Mouse (Mus musculus) lung, embryonic 15.5 days (tissue): ENCODE results near the gene Cadm4. TPM values are rescaled to one million over a fixed set of nuclear protein-coding genes. Genes with fewer than 3 reads are reported as not detected.
A peak's percentile ranks its signal among the peaks of the same experiment; 100 is the strongest.

Source experiments
- ATAC-seq: fragments of 200-750 bp; cut with Nextera tagmentation; 2 replicates; pipeline ENCODE4 v1.8.0; 2017; ENCODE audit warnings: moderate number of reproducible peaks, borderline replicate concordance; ENCODE audit not compliant: low FRiP score, low TSS enrichment; ENCODE audit errors: extremely low read depth
- H3K27ac ChIP-seq: fragments of 300-500 bp; sonication (generic); 2 replicates; pipeline ENCODE4 v1.5.1; 2015; ENCODE audit warnings: moderate library complexity, mild to moderate bottlenecking, inconsistent platforms
- H3K27me3 ChIP-seq: fragments of 300-500 bp; sonication (generic); 2 replicates; pipeline ENCODE4 v1.6.1; 2015; ENCODE audit warnings: inconsistent platforms
- H3K36me3 ChIP-seq: fragments of 300-500 bp; sonication (generic); 2 replicates; pipeline ENCODE4 v1.6.1; 2015; ENCODE audit warnings: inconsistent platforms
- H3K4me1 ChIP-seq: fragments of 300-500 bp; sonication (generic); 2 replicates; pipeline ENCODE4 v1.6.1; 2015; ENCODE audit warnings: inconsistent platforms
- H3K4me2 ChIP-seq: fragments of 300-500 bp; sonication (generic); 2 replicates; pipeline ENCODE4 v1.6.1; 2015; ENCODE audit warnings: inconsistent platforms, mild to moderate bottlenecking, moderate library complexity
- H3K4me3 ChIP-seq: fragments of 300-500 bp; sonication (generic); 2 replicates; pipeline ENCODE4 v1.5.1; 2015; ENCODE audit warnings: mild to moderate bottlenecking, inconsistent platforms
- H3K9ac ChIP-seq: fragments of 300-500 bp; sonication (generic); 2 replicates; pipeline ENCODE4 v1.6.1; 2015; ENCODE audit warnings: inconsistent platforms
- H3K9me3 ChIP-seq: fragments of 300-500 bp; sonication (generic); 2 replicates; pipeline ENCODE4 v1.6.1; 2016; ENCODE audit warnings: inconsistent platforms
- WGBS: fragments of 180-500 bp; shearing (Covaris S2); methylation state at CpG from one replicate; pipeline ENCODE4 v1.1.7; 2015; 5-methylcytosine and 5-hydroxymethylcytosine counted together
- polyA plus RNA-seq: library from polyadenylated mRNA; unstranded; fragments of >200 nt; fragmentation: Nextera tagmentation; extraction: Ambion mirVana; gene quantifications from 2 replicates; pipeline ENCODE4 v1.2.1, GENCODE M21; 2015

Gene Cadm4
- polyA plus RNA-seq, 1 experiment from 2014 or later, result 3.5 TPM

DNA sequence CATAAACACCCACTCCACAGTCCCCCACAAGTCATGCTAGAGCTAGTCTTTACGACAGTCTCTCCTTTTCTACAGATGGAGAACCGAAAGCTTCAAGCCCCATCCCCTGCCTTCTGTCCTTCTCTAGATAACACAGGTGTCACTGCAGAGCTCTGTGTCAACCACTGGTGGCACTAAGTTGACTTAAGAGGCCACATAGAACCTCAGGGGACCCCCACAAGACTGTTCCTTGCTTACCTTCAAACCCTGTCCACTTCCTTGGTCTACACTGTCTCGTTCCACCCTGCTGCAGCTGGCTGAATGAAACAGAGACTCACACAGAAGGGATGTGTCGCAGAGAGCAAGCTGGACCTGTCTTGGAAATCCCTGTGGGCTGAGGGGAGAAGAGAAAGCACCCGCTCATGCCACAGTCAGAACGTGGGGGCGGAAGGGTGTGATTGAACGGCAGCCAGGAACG lies 29.9 kb upstream of the Cadm4 start, which contains the start of gene Irgc1:
Gene Irgc1, minus strand, starts transcription at position 443 of the 457 bp plus-strand sequence.
- H3K36me3 ChIP-seq, result no peaks in the 10 kb centered on the region
- no peaks in the 10 kb centered on the region for H3K9me3 ChIP-seq
- peaks cover 3% of the 10 kb centered on the region; the same call in 1 of the 2 replicates for H3K4me1 ChIP-seq
- H3K27me3 ChIP-seq, result no peaks in the 10 kb centered on the region
- ATAC-seq, result no peak
- no peak within 1 kb of the TSS for H3K4me3 ChIP-seq
- no peak within 1 kb of the TSS for H3K4me2 ChIP-seq
- WGBS, result 66% methylated on average over 9 of the region's 9 CpGs
- H3K9ac ChIP-seq, result no peak within 1 kb of the TSS
- H3K27ac ChIP-seq, result no peak within 1 kb of the TSS

DNA sequence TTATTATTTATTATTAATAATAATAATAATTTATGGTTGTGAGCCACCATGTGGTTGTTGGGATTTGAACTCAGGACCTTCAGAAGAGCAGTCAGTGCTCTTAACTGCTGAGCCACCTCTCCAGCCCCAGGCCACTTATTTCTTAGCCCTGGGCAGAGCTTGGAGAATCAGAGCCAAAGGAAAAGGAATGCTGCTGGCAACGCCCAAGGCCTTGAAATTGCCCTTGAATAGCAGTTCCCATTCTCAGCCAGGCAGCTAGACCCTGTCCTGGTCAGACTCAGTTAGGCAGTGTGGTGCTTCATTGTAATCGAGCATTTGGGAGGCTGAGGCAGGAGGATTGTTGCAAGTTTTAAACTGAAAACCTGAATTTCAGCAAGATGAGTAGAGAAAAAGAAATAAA lies 27.6 kb upstream of the Cadm4 start:
- no peak overlapping the region for H3K9ac ChIP-seq
- no peaks in the 10 kb centered on the region for H3K9me3 ChIP-seq
- no peaks in the 10 kb centered on the region for H3K27me3 ChIP-seq
- no peak overlapping the region for H3K4me3 ChIP-seq
- H3K4me1 ChIP-seq, result peaks cover 11% of the 10 kb centered on the region
- ATAC-seq, result no peak
- H3K27ac ChIP-seq, result no peak overlapping the region
- 71% methylated on average over 2 of the region's 2 CpGs for WGBS
- no peaks in the 10 kb centered on the region for H3K36me3 ChIP-seq
- H3K4me2 ChIP-seq, result no peak overlapping the region

GRCm38 (mm10) chr7:24455726-24456125 lies 26.1 kb upstream of the Cadm4 start:
- H3K4me2 ChIP-seq, result no peak overlapping the region
- no peaks in the 10 kb centered on the region for H3K27me3 ChIP-seq
- 53% methylated on average over 5 of the region's 5 CpGs for WGBS
- ATAC-seq, result no peak
- H3K9ac ChIP-seq, result no peak overlapping the region
- no peaks in the 10 kb centered on the region for H3K36me3 ChIP-seq
- no peak overlapping the region for H3K4me3 ChIP-seq
- no peak overlapping the region for H3K27ac ChIP-seq
- H3K9me3 ChIP-seq, result no peaks in the 10 kb centered on the region
- H3K4me1 ChIP-seq, result peaks cover 20% of the 10 kb centered on the region

- no peaks in the 10 kb centered on the region for H3K36me3 ChIP-seq
- H3K4me3 ChIP-seq, result no peak overlapping the region
- H3K4me2 ChIP-seq, result no peak overlapping the region
- no peak overlapping the region for H3K9ac ChIP-seq
- no peaks in the 10 kb centered on the region for H3K27me3 ChIP-seq
- 55% methylated on average over 10 of the region's 10 CpGs for WGBS
- no peak for ATAC-seq
- H3K9me3 ChIP-seq, result no peaks in the 10 kb centered on the region
- H3K4me1 ChIP-seq, result peaks cover 36% of the 10 kb centered on the region
- no peak overlapping the region for H3K27ac ChIP-seq
Observed at GRCm38 (mm10) chr7:24457726-24458370, 24.0 kb upstream of the Cadm4 start.

DNA sequence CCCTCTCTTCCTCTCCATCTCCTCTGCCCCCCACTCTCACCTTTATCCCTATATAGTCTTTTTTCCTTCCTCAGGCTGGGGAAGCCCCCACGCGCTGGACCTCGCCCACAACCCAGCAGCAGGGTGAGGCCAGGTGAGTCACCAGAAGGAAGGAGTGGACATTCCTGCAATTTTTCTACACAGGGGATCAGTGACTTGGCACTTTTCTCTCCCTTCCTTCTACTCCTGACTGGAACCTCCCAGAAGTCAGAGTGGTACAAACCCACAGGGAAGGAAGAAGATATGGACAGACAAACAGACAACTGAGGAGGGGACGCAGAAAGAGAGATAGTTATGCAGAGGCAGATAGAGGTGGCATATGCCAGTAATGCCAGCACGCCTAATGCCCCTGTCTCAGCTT lies 22.4 kb upstream of the Cadm4 start:
- H3K4me1 ChIP-seq, result peaks cover 45% of the 10 kb centered on the region
- no peak for ATAC-seq
- H3K9me3 ChIP-seq, result no peaks in the 10 kb centered on the region
- no peaks in the 10 kb centered on the region for H3K36me3 ChIP-seq
- H3K9ac ChIP-seq, result no peak overlapping the region
- no peak overlapping the region for H3K4me2 ChIP-seq
- no peak overlapping the region for H3K4me3 ChIP-seq
- H3K27me3 ChIP-seq, result no peaks in the 10 kb centered on the region
- H3K27ac ChIP-seq, result peak overlapping the region; percentile 37
- 62% methylated on average over 5 of the region's 5 CpGs for WGBS

- Histone ChIP-seq H3K27me3 (no peaks in the 10 kb centered on the region), H3K27ac (peak overlapping the region; percentile 37), H3K4me1 (peaks cover 45% of the 10 kb centered on the region), H3K4me3 (no peak overlapping the region), H3K9ac (no peak overlapping the region), H3K4me2 (no peak overlapping the region), H3K9me3 (no peaks in the 10 kb centered on the region), H3K36me3 (no peaks in the 10 kb centered on the region)
- WGBS, result 39% methylated on average over 3 of the region's 3 CpGs
- ATAC-seq, result no peak
Observed at GRCm38 (mm10) chr7:24459843-24460242, 22.0 kb upstream of the Cadm4 start.

- H3K27ac ChIP-seq, result peak overlapping the region; percentile 91
- WGBS, result 34% methylated on average over 14 of the region's 14 CpGs
- no peaks in the 10 kb centered on the region for H3K9me3 ChIP-seq
- H3K27me3 ChIP-seq, result no peaks in the 10 kb centered on the region
- peak overlapping the region; percentile 68 for H3K4me2 ChIP-seq
- H3K4me1 ChIP-seq, result peaks cover 45% of the 10 kb centered on the region
- no peak overlapping the region for H3K9ac ChIP-seq
- ATAC-seq, result no peak
- H3K36me3 ChIP-seq, result no peaks in the 10 kb centered on the region
- 0 out of 2 replicates have a peak overlapping the region, but pooled peaks have one; percentile 48 for H3K4me3 ChIP-seq
Observed at GRCm38 (mm10) chr7:24461376-24462051, 20.3 kb upstream of the Cadm4 start.

- Histone ChIP-seq H3K27ac (peak within 1 kb of the TSS; percentile 91), H3K4me1 (peaks cover 45% of the 10 kb centered on the region), H3K36me3 (no peaks in the 10 kb centered on the region), H3K27me3 (no peaks in the 10 kb centered on the region), H3K4me3 (peak within 1 kb of the TSS; percentile 48), H3K9ac (peak within 1 kb of the TSS; percentile 32), H3K4me2 (peak within 1 kb of the TSS; percentile 68), H3K9me3 (no peaks in the 10 kb centered on the region)
- 2% methylated on average over 26 of the region's 27 CpGs for WGBS
- ATAC-seq, result peak; percentile 81
Observed at GRCm38 (mm10) chr7:24462388-24463319, 19.2 kb upstream of the Cadm4 start, which contains the start of gene Plaur. Gene Plaur (plus strand): TSS chr7:24462484.

DNA sequence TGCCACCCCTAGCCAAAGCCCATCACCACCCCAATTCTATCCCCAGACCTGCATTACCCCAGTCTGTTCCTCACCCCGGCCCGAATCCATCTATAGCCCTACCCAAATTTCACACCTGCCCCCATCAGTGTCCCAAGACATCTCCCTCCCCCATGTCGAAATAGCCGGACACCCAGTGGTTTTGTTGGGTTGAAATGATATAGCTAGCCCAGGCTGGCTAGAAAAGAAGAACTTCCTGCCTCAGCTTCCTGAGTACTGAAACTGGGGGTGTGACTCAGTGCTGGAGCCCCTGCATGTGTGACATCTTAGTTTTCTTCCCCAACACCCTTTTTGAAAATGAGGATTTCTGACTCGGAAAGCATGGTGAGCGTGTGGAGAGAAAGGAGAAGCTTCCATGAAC lies 15.0 kb upstream of the Cadm4 start:
- Histone ChIP-seq H3K4me3 (no peak overlapping the region), H3K4me2 (no peak overlapping the region), H3K27me3 (no peaks in the 10 kb centered on the region), H3K9me3 (no peaks in the 10 kb centered on the region), H3K36me3 (peaks cover 7% of the 10 kb centered on the region; the same call in 1 of the 2 replicates), H3K4me1 (peaks cover 18% of the 10 kb centered on the region), H3K9ac (no peak overlapping the region), H3K27ac (no peak overlapping the region)
- WGBS, result 81% methylated on average over 6 of the region's 6 CpGs
- no peak for ATAC-seq

DNA sequence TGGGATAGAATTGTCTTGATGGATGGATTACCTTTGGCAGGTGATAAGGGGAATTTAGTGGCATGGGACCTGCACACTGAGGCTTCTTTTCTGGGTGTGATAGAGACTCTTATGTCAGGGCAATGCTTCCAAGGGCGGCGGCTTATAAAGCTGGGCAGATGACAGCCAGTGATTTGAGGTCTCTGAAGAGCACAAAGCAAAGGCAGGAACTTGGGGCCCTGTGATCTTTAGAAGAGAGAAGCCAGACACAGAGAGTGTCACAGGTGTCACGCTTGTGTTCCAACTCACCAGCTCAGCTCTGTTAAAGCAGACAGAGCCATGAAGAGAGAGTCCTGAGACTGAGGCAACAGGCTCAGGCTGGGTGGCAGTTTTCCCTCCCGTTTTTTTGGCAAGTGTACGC lies 13.9 kb upstream of the Cadm4 start:
- Histone ChIP-seq H3K9ac (no peak overlapping the region), H3K27me3 (no peaks in the 10 kb centered on the region), H3K4me1 (peaks cover 9% of the 10 kb centered on the region; the same call in 1 of the 2 replicates), H3K4me2 (no peak overlapping the region), H3K9me3 (no peaks in the 10 kb centered on the region), H3K36me3 (peaks cover 14% of the 10 kb centered on the region), H3K27ac (no peak overlapping the region), H3K4me3 (no peak overlapping the region)
- WGBS, result 91% methylated on average over 5 of the region's 5 CpGs
- no peak for ATAC-seq

- 88% methylated on average over 3 of the region's 3 CpGs for WGBS
- no peak for ATAC-seq
- no peaks in the 10 kb centered on the region for H3K4me1 ChIP-seq
Observed at GRCm38 (mm10) chr7:24469126-24469525, 12.7 kb upstream of the Cadm4 start.

More at GRCm38 (mm10) chr7:24469126-24469525, 12.7 kb upstream of the Cadm4 start:
- Histone ChIP-seq H3K4me2 (no peak overlapping the region), H3K9ac (no peak overlapping the region), H3K27ac (no peak overlapping the region), H3K36me3 (peaks cover 15% of the 10 kb centered on the region), H3K9me3 (no peaks in the 10 kb centered on the region), H3K27me3 (no peaks in the 10 kb centered on the region), H3K4me3 (no peak overlapping the region)
